In the genomic region with DNA sequence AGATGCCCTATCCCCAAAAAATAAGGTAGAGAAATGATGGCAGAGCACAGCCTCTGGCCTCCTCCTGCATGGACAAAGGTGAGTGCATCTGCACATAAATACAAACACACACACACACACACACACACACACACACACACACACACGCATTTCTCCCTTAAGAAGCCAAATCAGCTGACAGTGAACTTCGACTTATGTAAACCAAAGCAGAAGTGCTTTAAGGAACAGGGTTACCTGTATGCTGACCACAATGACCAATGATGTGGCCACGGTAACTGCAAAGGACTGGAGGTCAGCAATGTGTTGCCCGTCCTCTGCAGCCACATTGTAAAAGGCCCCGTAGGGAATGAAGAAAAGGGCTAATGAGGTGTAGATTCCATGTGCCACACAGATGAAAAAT, we compare ENCODE assay signal across 25 mouse cellular contexts.
DNase-seq lines count a peak whose midpoint lies in the region; ATAC-seq lines count a peak whose summit lies in the region.
"Had no signal": no experiment of that assay in that cellular context is flagged by ENCODE, and none has a peak within 500 bp of the region (broad histone marks: within the 10 kb centered on the region; RNA-seq: fewer than 3 reads in every experiment).

No protein-coding gene starts in this region.

- no peaks in the 10 kb centered on the region for H3K9me3 ChIP-seq in midbrain, embryonic 11.5 days (ENCODE audit: control insufficient read depth, low read length)
- H3K9me3 ChIP-seq: embryonic facial prominence, embryonic 10.5 days; embryonic facial prominence, embryonic 12.5 days; forebrain, embryonic 10.5 days; forebrain, embryonic 12.5 days; G1E had no signal

- H3K4me2 ChIP-seq in midbrain, embryonic 11.5 days = no peak overlapping the region
- H3K4me2 ChIP-seq: embryonic facial prominence, embryonic 12.5 days; forebrain, embryonic 12.5 days had no signal

- no peaks in the 10 kb centered on the region for H3K27me3 ChIP-seq in midbrain, embryonic 11.5 days (ENCODE audit: control insufficient read depth, insufficient read depth, low read length)
- H3K27me3 ChIP-seq: CH12.LX; embryonic facial prominence, embryonic 12.5 days; forebrain, embryonic 12.5 days; Patski had no signal

- no peak overlapping the region for H3K4me3 ChIP-seq in midbrain, embryonic 11.5 days (ENCODE audit: low read depth, low read length)
- H3K4me3 ChIP-seq: embryonic facial prominence, embryonic 10.5 days; embryonic facial prominence, embryonic 12.5 days; forebrain, embryonic 10.5 days; forebrain, embryonic 12.5 days had no signal

- 89% methylated on average over 5 of the region's 5 CpGs for WGBS in midbrain, embryonic 11.5 days

- no peak overlapping the region for H3K9ac ChIP-seq in midbrain, embryonic 11.5 days (ENCODE audit: low read length)
- H3K9ac ChIP-seq: embryonic facial prominence, embryonic 12.5 days; forebrain, embryonic 12.5 days had no signal

- ATAC-seq in megakaryocyte progenitor cell, adult 5-6 weeks (replicated peaks; ENCODE audit: poor library complexity) = 0 out of 2 replicates have a peak, but pooled peaks have one; percentile 17
- no peak for ATAC-seq in midbrain, embryonic 11.5 days (ENCODE audit: low FRiP score)
- ATAC-seq: activated CD4-positive, CD25-positive, alpha-beta regulatory T cell, adult 4 months; CD4-positive, CD25-positive, alpha-beta regulatory T cell, adult 4 months; forebrain, embryonic 14.5 days; forebrain, embryonic 16.5 days; Patski had no signal

- intact Hi-C loops in heart, postnatal 25 days (cut with DNase I) = no loop called here

- H3K4me1 ChIP-seq in midbrain, embryonic 11.5 days (ENCODE audit: control insufficient read depth, insufficient read depth, low read length) = no peaks in the 10 kb centered on the region
- H3K4me1 ChIP-seq: embryonic facial prominence, embryonic 10.5 days; embryonic facial prominence, embryonic 12.5 days; forebrain, embryonic 10.5 days; forebrain, embryonic 12.5 days had no signal

- H3K27ac ChIP-seq in midbrain, embryonic 11.5 days (ENCODE audit: low read depth, low read length) = no peak overlapping the region
- H3K27ac ChIP-seq: embryonic facial prominence, embryonic 10.5 days; embryonic facial prominence, embryonic 12.5 days; forebrain, embryonic 10.5 days; forebrain, embryonic 12.5 days had no signal

- peak; percentile 60 for DNase-seq in heart, adult 11 months
- DNase-seq in heart, postnatal 25 days (ENCODE audit: low spot score) = no peak
- no peak for DNase-seq in midbrain, embryonic 11.5 days (ENCODE audit: low spot score, missing footprints)
- DNase-seq in urinary bladder, postnatal 4 days (ENCODE audit: low spot score in 2 of 2) = no peak
- DNase-seq: adrenal gland, adult 8-10 months; adrenal gland, postnatal 14 days; adrenal gland, postnatal 36 days; B cell, adult 2 months; cerebellum, adult 11-12 months; cerebellum, adult 2 months; cerebellum, adult 9-10 months; cerebellum, postnatal 10 days; cerebellum, postnatal 25 days had no signal

- no peaks in the 10 kb centered on the region for H3K36me3 ChIP-seq in midbrain, embryonic 11.5 days (ENCODE audit: control insufficient read depth, insufficient read depth, low read length)
- H3K36me3 ChIP-seq: embryonic facial prominence, embryonic 10.5 days; embryonic facial prominence, embryonic 12.5 days; forebrain, embryonic 10.5 days; forebrain, embryonic 12.5 days; G1E had no signal
